Mouse (Mus musculus) midbrain, embryonic 16.5 days (tissue): ENCODE results near the gene Gm17359. TPM values are rescaled to one million over a fixed set of nuclear protein-coding genes. Genes with fewer than 3 reads are reported as not detected.

Experiments used
- ATAC-seq: fragments of 200-750 bp; cut with Nextera tagmentation; 2 replicates; pipeline ENCODE4 v1.8.0; 2017; ENCODE audit warnings: moderate TSS enrichment
- H3K27ac ChIP-seq: fragments of 300-500 bp; sonication (generic); 2 replicates; pipeline ENCODE4 v1.5.1; 2014; ENCODE audit warnings: mild to moderate bottlenecking, low read length, mixed read lengths
- H3K27me3 ChIP-seq: fragments of 300-500 bp; sonication (generic); 2 replicates; pipeline ENCODE4 v1.6.1; 2014; ENCODE audit warnings: low read depth, low read length, mixed read lengths; ENCODE audit not compliant: control insufficient read depth, insufficient read depth
- H3K36me3 ChIP-seq: fragments of 300-500 bp; sonication (generic); 2 replicates; pipeline ENCODE4 v1.6.1; 2014; ENCODE audit warnings: mild to moderate bottlenecking, low read length, moderate library complexity, mixed read lengths; ENCODE audit not compliant: control insufficient read depth, insufficient read depth
- H3K4me1 ChIP-seq: fragments of 300-500 bp; sonication (generic); 2 replicates; pipeline ENCODE4 v1.6.1; 2014; ENCODE audit warnings: mild to moderate bottlenecking, low read length, mixed read lengths; ENCODE audit not compliant: control insufficient read depth, insufficient read depth
- H3K4me2 ChIP-seq: fragments of 300-500 bp; sonication (generic); 2 replicates; pipeline ENCODE4 v1.6.1; 2014; ENCODE audit warnings: mild to moderate bottlenecking, low read length, mixed read lengths
- H3K4me3 ChIP-seq: fragments of 300-500 bp; sonication (generic); 2 replicates; pipeline ENCODE4 v1.5.1; 2014; ENCODE audit warnings: low read depth, mild to moderate bottlenecking, low read length, moderate library complexity, mixed read lengths
- H3K9ac ChIP-seq: fragments of 300-500 bp; sonication (generic); 2 replicates; pipeline ENCODE4 v1.6.1; 2014; ENCODE audit warnings: low read depth, low read length, mixed read lengths
- H3K9me3 ChIP-seq: fragments of 300-500 bp; sonication (generic); replicated peaks from 2 replicates; pipeline ENCODE4 v1.6.1; 2014; ENCODE audit warnings: mild to moderate bottlenecking, low read length, mixed read lengths; ENCODE audit not compliant: control insufficient read depth, poor library complexity, severe bottlenecking
- WGBS: fragments of 180-500 bp; shearing (Covaris S2); extraction: QIAGEN DNeasy Blood & Tissue Kit; methylation state at CpG from one replicate; pipeline ENCODE4 v1.1.7; 2014; 5-methylcytosine and 5-hydroxymethylcytosine counted together
- polyA plus RNA-seq: library from polyadenylated mRNA; unstranded; fragments of >200 nt; fragmentation: Nextera tagmentation; extraction: Ambion mirVana; gene quantifications from 2 replicates; pipeline ENCODE4 v1.2.1, GENCODE M21; 2015

The Gm17359 gene
- polyA plus RNA-seq, 1 experiment from 2014 or later: not detected

DNA sequence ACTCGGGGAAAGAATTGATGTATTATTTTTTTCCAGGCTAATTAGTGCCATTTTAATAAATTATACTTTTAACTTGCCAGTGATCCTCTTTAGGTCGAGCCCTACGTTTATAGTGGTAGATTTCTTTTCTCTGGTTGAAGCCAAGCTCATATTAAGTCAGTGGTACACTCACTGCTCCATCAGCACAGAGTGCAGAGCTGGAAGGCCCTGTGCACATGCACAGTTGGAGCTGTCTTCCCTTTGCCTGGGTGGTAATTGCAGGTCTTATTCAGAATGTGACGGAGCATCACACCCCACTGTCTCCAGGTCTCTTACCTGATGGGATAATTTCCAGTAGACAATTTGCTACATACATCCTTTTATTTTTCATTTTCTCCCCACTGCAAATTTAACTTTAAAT lies 52.6 kb downstream of the Gm17359 start:
- Histone ChIP-seq H3K27ac (no peak overlapping the region), H3K4me1 (no peaks in the 10 kb centered on the region), H3K27me3 (no peaks in the 10 kb centered on the region), H3K9ac (no peak overlapping the region), H3K4me2 (no peak overlapping the region), H3K9me3 (peaks cover 7% of the 10 kb centered on the region; the same call in 1 of the 2 replicates), H3K4me3 (no peak overlapping the region), H3K36me3 (no peaks in the 10 kb centered on the region)
- ATAC-seq: no peak
- 68% methylated on average over 4 of the region's 4 CpGs for WGBS

- H3K4me2 ChIP-seq: no peak overlapping the region
- WGBS: 73% methylated on average over 4 of the region's 4 CpGs
Measured at GRCm38 (mm10) chr3:79400552-79400951, 64.1 kb downstream of the Gm17359 start.

GRCm38 (mm10) chr3:79402056-79402455 lies 65.6 kb downstream of the Gm17359 start:
- Histone ChIP-seq H3K9me3 (no peaks in the 10 kb centered on the region), H3K27ac (no peak overlapping the region), H3K9ac (no peak overlapping the region), H3K4me2 (no peak overlapping the region), H3K4me1 (no peaks in the 10 kb centered on the region), H3K4me3 (no peak overlapping the region), H3K36me3 (no peaks in the 10 kb centered on the region), H3K27me3 (no peaks in the 10 kb centered on the region)
- WGBS: 91% methylated on average over 8 of the region's 8 CpGs
- no peak for ATAC-seq

More at GRCm38 (mm10) chr3:79400552-79400951, 64.1 kb downstream of the Gm17359 start:
- Histone ChIP-seq H3K27ac (no peak overlapping the region), H3K4me3 (no peak overlapping the region), H3K9me3 (no peaks in the 10 kb centered on the region), H3K27me3 (no peaks in the 10 kb centered on the region), H3K4me1 (no peaks in the 10 kb centered on the region), H3K36me3 (no peaks in the 10 kb centered on the region), H3K9ac (no peak overlapping the region)
- ATAC-seq: no peak

DNA sequence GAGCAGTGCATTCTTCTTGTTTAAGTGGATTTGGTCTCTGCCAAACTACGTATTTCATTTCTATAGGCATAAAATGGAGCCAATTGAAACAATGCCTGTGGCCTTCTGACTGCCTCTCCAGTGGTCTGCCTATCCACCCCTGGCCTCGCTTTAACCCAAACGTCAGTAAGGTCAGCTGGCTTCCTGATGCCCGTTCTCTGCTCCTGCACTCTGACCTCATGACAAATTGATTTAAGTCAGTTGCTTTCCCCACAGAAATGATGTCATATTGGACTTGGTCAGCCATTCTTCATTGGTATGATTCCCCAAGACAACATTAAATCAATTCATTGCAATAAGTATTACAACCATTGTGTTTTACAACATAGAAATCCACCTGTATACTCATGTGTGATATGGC lies 72.1 kb downstream of the Gm17359 start:
- Histone ChIP-seq H3K4me3 (no peak overlapping the region), H3K9ac (no peak overlapping the region), H3K9me3 (no peaks in the 10 kb centered on the region), H3K4me1 (0 out of 2 replicates have a peak, but pooled peaks cover 9% of the 10 kb centered on the region), H3K27ac (no peak overlapping the region), H3K4me2 (no peak overlapping the region), H3K36me3 (no peaks in the 10 kb centered on the region), H3K27me3 (no peaks in the 10 kb centered on the region)
- WGBS: 48% methylated on average over 4 of the region's 4 CpGs
- no peak for ATAC-seq

GRCm38 (mm10) chr3:79409927-79410628 lies 73.6 kb downstream of the Gm17359 start:
- H3K9me3 ChIP-seq: no peaks in the 10 kb centered on the region
- WGBS: 21% methylated on average over 10 of the region's 10 CpGs
- 0 out of 2 replicates have a peak, but pooled peaks cover 9% of the 10 kb centered on the region for H3K4me1 ChIP-seq

GRCm38 (mm10) chr3:79410629-79410995 lies 74.2 kb downstream of the Gm17359 start:
- Histone ChIP-seq H3K9ac (no peak overlapping the region), H3K36me3 (no peaks in the 10 kb centered on the region), H3K4me3 (no peak overlapping the region), H3K4me2 (no peak overlapping the region), H3K27me3 (no peaks in the 10 kb centered on the region), H3K9me3 (no peaks in the 10 kb centered on the region), H3K27ac (no peak overlapping the region), H3K4me1 (0 out of 2 replicates have a peak, but pooled peaks cover 9% of the 10 kb centered on the region)
- WGBS: 25% methylated on average over 5 of the region's 5 CpGs
- ATAC-seq: no peak

More at GRCm38 (mm10) chr3:79409927-79410628, 73.6 kb downstream of the Gm17359 start:
- Histone ChIP-seq H3K27ac (no peak overlapping the region), H3K4me3 (no peak overlapping the region), H3K9ac (no peak overlapping the region), H3K4me2 (no peak overlapping the region), H3K27me3 (no peaks in the 10 kb centered on the region), H3K36me3 (no peaks in the 10 kb centered on the region)
- ATAC-seq: peak; percentile 83

DNA sequence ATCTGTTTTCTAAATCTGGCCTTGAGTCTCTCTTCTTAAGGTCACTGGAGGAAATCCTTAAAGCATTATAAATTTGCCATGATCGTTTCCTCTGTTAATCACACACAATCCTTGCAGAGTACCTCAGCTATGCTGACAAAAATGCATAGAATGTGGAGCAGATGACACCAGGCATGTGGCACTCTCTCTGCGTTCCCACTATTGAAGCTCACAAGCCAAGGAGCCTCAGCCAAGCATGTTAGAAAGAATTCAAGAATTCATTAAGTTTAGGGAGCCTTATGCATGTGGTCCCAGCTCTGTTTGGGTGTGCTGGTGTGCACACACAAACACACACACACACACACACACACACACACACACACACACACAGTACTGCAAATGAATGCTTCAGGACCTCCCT lies 75.2 kb downstream of the Gm17359 start:
- no peaks in the 10 kb centered on the region for H3K9me3 ChIP-seq
- WGBS: 74% methylated on average over 2 of the region's 2 CpGs
- no peak overlapping the region for H3K27ac ChIP-seq
- H3K4me2 ChIP-seq: no peak overlapping the region
- no peak overlapping the region for H3K9ac ChIP-seq
- H3K27me3 ChIP-seq: no peaks in the 10 kb centered on the region
- 0 out of 2 replicates have a peak, but pooled peaks cover 9% of the 10 kb centered on the region for H3K4me1 ChIP-seq
- H3K4me3 ChIP-seq: no peak overlapping the region
- no peaks in the 10 kb centered on the region for H3K36me3 ChIP-seq
- no peak for ATAC-seq

DNA sequence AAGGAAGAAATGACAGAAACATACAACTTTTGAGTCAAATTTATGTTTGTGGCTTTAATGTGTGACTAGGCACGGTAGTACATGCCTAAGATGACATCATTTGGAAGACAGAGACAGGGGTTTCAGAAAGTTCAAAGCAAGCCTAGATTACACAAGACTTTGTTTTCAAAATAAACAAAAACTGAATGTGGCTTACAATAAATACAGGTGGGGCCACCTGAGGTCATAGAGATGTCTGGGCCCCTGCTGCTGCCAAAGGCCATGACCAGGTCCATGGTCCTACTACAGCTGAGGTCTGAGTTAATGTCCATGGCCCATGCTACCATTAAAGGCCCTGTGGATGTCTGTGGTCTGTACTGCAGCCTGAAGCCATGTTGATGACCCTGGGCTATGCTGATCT lies 77.0 kb downstream of the Gm17359 start:
- 89% methylated on average over 1 of the region's 1 CpGs for WGBS
- H3K27ac ChIP-seq: no peak overlapping the region

DNA sequence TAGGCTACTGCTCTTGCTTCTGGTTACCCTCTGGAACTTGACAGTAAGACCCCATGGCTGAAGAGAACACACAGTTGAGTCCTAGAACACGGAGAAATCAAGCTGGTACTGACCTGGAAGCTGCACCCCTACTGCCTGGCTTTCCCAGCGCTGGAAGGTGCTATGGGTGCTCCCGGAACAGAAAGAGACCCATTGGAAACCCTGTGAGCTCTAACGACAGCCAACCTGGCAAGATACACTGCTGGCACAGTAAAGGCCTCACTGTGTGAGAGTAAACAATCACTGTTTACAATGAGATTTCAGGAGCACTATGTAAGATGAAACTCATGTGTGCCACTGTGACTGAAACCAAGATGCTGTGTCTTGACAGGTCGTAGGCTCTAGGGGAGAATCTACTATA lies 78.6 kb downstream of the Gm17359 start:
- Histone ChIP-seq H3K4me3 (no peak overlapping the region), H3K27me3 (no peaks in the 10 kb centered on the region), H3K27ac (no peak overlapping the region), H3K9me3 (no peaks in the 10 kb centered on the region), H3K4me1 (peaks cover 10% of the 10 kb centered on the region), H3K4me2 (no peak overlapping the region), H3K36me3 (no peaks in the 10 kb centered on the region), H3K9ac (no peak overlapping the region)
- WGBS: 83% methylated on average over 5 of the region's 5 CpGs
- ATAC-seq: no peak

More for the DNA sequence above, 77.0 kb downstream of the Gm17359 start:
- Histone ChIP-seq H3K27me3 (no peaks in the 10 kb centered on the region), H3K4me3 (no peak overlapping the region), H3K4me1 (peaks cover 15% of the 10 kb centered on the region), H3K9ac (no peak overlapping the region), H3K36me3 (no peaks in the 10 kb centered on the region), H3K4me2 (no peak overlapping the region), H3K9me3 (no peaks in the 10 kb centered on the region)
- no peak for ATAC-seq
